Mouse (Mus musculus) lung, postnatal 0 days (tissue): Measurements from ENCODE around the gene Chmp1a.

Source experiments
- CTCF ChIP-seq: IDR thresholded peaks from 2 replicates; pipeline ENCODE4 v1.5.1; 2016; ENCODE audit warnings: antibody characterized with exemption, mild to moderate bottlenecking
- EP300 ChIP-seq: IDR thresholded peaks from 2 replicates; pipeline ENCODE4 v1.6.1; 2016; ENCODE audit warnings: antibody characterized with exemption, mild to moderate bottlenecking, control low read depth

DNA sequence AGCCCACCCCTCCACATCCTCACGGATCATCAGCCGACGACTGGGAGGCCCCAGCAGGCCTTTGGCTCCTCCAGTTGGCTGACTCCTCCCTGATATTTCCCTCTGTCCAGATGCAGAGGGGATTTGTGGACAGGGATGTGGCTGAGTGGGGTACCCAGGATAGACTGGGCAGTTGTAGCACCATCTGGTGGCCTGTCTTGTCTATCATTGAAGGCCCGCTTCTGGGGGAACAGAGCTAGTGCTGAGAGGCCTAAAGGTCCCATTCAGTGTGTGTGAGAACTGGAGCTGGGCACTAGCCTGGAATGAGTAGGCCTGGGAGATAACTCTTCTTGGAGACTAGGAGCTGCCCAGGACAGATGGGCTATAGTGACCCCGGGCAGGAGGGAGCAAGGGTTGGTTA is 19.2 kb upstream of the Chmp1a start:
- peak; percentile 38 for TF ChIP-seq CTCF
- no peak for TF ChIP-seq EP300
